Mouse (Mus musculus) kidney, postnatal 10 days (tissue): ENCODE measurements at regions not wholly inside any gene's neighbourhood (a gene's known extent, or its start where the extent isn't known, plus 50 kb on each side); places are given as distances from the start of the nearest gene placed in this dataset.

ENCODE experiments used
- DNase-seq: peaks from one replicate; pipeline ENCODE4 v3.0.0; 2021; ENCODE audit warnings: mixed read lengths

- DNase-seq, result no peak
These were observed 85.2 kb upstream of the Tmem150c start for GRCm38 (mm10) chr5:100244811-100245210.

DNA sequence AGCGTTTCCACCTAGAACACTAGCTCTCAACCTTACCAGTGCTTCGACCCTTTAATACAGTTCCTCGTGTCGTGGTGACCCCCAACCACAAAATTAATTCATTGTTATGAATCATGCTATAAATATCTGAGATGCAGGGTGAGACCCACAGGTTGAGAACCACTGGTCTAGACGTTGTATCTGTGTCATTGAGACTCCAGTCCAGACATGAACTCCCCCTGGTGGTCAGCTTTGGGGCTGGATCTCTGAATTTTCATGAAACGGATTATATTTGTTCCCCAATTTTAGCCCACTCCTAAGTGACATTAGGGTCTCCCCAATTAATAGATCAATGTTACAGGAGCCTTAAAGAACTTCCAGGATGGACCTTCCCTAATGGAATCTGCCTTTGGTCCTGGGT is 81.3 kb upstream of the Tmem150c start:
- DNase-seq, result peak; percentile 79

DNA sequence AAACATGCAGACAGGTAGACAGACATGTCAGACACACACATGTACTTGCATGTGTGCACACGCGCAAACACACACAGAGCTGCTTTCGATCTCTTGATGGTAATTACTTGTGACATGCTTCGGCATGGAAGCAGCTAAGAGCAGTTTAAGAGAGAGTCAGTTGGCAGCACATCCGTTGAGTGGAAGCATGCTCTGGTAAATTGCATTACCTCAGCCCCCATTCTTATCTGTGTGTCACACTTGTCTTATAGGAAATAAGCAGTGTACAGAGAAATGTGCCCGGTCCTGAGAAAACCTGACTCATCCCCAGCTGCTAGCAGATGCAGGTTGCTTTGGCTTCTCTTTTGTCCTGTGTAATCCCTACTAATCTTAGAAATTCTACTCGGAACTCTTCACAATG is 80.0 kb upstream of the Tmem150c start:
- no peak for DNase-seq

- no peak for DNase-seq
These were observed 78.9 kb upstream of the Tmem150c start for GRCm38 (mm10) chr5:100238287-100239036.

GRCm38 (mm10) chr5:100237674-100238278 is 78.2 kb upstream of the Tmem150c start:
- DNase-seq, result no peak

DNA sequence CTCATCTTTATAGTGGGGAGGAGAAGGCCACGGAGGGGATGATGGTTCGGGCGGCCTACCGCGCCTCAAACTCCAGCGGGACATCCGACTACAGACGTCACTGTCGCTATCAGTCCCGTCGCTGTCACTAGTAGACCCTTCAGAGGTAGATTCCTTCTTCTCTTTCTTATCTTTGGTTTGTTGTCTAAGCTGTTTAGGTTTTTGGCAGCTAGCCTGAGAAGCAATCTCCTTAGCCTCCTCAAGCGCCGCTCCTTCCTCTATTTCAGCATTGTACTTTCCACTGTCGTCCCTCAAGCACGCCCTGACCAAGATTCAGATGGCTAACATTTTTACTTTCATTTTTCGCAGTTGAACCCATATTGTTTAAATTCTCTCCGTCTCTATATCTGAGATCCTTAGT is 76.7 kb upstream of the Tmem150c start:
- no peak for DNase-seq

GRCm38 (mm10) chr5:100232076-100232475 is 72.5 kb upstream of the Tmem150c start:
- no peak for DNase-seq

GRCm38 (mm10) chr5:100231574-100231973 is 72.0 kb upstream of the Tmem150c start:
- no peak for DNase-seq

- DNase-seq, result no peak
These were observed 70.4 kb upstream of the Tmem150c start for GRCm38 (mm10) chr5:100230038-100230437.

DNA sequence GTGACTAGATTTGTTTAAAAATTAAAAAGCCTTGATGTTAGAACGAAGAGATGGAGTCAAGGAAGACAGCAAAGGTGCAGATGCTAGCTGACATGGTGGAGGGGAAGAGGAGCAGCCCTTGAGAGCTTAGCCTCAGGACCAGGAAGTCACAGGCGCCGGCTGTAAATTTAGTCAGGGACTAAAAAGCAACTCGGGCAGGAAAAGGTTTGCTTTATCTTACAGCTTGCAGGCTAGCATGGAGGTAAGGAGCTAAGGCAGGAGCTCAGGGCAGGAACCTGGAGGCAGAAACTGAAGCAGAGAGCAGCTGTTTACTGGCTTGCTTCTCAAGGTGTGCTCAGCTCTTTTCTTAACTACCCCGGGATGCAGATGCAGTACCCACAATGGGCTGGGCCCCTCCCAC is 68.3 kb upstream of the Tmem150c start:
- no peak for DNase-seq

GRCm38 (mm10) chr5:100226571-100227235 is 67.1 kb upstream of the Tmem150c start:
- no peak for DNase-seq

DNA sequence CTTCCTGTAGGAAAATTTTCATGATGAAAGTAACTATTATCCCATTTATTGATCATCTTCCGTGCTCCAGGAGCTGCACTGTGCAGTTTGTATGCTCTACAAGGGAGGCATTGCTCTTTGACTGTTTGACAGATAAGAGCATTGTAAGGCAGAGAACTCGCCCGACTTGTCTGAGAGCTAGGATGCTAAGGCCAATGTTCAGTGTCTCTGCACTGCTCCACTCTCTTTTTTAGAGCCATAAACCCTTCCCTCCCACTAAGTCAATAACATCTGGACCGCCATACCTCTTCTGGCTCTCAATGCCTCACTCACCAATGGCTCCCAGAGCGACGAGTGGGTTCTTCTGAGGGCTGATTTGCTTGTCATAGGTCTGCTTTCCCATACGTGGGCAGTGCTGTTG is 65.9 kb upstream of the Tmem150c start:
- no peak for DNase-seq

DNA sequence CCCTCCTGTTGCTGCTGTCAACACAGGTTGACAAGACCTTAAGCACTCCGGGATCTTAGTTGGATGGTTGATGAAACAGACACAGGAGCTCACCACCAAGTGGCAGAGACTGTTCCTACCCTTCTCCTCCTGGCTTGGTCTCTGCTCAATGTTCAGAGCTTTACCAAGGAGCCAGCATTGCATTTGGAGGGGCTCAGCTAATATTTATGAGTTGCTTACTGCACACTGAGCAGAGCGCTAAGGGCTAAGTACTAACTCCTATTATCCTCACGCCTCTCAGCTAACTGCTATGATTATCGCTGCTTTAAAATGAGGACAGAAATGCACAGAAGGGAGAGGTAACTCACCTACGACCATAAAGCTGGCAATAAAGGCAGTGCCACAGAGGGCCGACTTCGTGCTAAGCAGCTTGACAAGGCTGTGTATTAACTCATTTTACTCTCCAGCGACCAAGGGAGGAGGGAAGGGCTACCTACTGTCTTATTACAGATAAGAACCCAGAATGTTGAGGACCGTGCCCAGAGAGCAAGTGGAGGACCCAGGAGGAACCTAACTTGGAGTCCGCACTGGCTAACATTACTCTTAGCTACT is 65.3 kb upstream of the Tmem150c start:
- DNase-seq, result no peak

DNA sequence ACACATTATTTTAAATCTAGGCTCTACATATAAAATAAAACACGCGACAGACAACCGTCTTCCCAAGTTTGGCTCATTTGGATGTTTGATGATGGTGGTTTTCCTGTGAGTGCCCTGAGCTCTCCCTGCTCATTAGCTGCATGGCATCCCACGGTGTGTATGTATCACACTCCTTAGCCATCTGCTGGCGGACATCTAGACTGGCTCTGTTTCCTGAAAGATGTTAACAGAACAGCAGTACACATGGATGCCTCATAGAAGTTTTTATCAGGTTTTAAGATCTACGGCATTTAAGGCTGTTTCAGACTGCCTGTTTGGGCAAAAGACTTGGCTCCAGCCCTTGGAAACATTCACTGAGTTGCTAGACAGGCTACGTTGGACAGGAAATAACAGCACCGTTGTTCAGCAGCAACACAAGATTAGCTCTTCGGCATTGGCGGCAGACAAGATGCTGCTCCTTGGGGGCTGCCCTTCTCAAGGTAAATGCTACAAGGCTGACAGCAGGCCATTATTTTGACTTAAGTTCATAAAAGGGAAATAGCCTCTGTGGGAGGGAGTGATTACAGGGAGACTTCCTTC is 61.5 kb upstream of the Tmem150c start:
- peak; percentile 35 for DNase-seq

DNA sequence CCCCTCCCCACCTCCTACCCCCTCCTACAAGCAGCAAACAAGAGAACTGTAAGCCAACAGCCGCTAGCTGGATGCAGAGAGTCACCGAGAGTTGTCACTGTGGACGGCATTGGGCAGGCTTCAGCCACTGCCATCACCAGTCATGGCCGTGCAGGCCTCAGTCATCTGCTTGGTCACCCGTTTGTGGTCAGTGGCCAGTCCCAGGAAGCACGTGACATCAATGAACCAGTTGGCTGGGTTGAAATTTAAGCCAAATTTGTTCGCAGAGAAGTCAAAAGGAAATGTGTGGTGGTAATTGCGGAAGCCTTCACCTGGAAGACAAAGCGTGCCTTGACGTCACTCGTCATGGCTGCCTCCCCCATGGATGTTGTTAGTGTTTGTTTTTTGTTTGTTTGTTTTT is 60.7 kb upstream of the Tmem150c start:
- DNase-seq, result no peak

DNA sequence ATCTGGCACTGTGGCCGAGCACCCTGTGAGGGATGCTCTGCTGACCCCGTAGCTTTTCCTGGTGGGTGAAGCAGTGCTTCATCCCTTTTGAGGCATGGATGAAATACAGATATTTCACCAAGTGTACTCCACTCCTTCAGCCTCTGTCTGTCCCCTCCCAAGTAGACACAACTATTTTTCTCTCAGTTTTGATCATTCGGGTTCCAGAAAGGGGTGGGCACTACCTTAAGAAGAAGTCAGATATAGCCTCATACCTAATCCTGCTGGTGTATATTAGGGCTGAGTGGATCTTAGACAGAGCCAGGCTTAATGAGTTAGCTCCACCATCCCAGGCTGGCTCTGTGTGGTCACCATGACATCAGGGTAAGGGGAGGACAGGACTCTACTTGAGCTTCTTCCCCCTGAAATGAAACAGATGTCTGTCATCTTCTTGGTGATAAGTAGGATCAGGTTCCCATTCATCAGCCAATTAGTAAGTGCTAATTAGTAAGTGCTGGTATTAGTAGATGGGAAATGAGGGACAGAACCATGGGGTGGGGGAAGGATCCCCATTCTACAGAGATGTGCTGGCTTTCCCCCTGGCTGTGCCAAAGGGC is 58.7 kb upstream of the Tmem150c start:
- no peak for DNase-seq

- DNase-seq, result no peak
These were observed 57.8 kb upstream of the Tmem150c start for GRCm38 (mm10) chr5:100217178-100218035.

DNA sequence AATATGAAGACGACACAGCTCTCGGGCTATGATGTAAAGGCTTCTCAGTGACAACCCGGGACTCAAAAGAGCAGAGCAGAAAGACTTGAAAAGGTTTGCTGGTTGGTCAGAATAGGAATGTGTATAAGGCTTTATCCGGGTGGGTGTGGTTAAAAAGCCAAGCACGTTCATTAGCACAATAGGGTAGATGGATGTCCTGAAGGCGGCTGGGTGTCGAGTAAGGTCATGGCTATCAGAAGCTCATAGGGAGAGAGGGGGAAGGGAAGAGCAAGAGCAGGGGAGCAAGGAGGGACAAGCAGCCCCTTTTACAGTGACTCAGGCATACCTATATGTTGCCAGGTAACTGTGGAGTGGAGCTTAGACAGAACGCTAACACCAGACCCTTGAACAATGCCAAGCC is 54.3 kb upstream of the Tmem150c start:
- DNase-seq, result no peak

- no peak for DNase-seq
These were observed 51.1 kb upstream of the Tmem150c start for GRCm38 (mm10) chr5:100210708-100211107.
